Mouse (Mus musculus) spleen, adult 18-20 months (tissue): ENCODE measurements around the gene Uqcrq.

Source experiments
- DNase-seq, 2 experiments: peaks; one replicate each; pipeline ENCODE4 v3.0.0; 2022; ENCODE audit warnings: mixed read lengths in 2 of 2

Gene Uqcrq

GRCm38 (mm10) chr11:53393856-53394255 is 36.8 kb downstream of the Uqcrq start:
- no peak for DNase-seq

GRCm38 (mm10) chr11:53383758-53384428 is 46.7 kb downstream of the Uqcrq start:
- no peak for DNase-seq

GRCm38 (mm10) chr11:53378918-53379317 is 51.7 kb downstream of the Uqcrq start:
- no peak for DNase-seq
